Mouse (Mus musculus): ENCODE measurements around the gene Cacnb4. TPM values are rescaled to one million over a fixed set of nuclear protein-coding genes. Genes with fewer than 3 reads are reported as not detected.

Gene Cacnb4
- 0.26 and 0.61 TPM in 2 replicates for polyA plus RNA-seq (2015; fragmentation: Nextera tagmentation; extraction: Ambion mirVana)

DNA sequence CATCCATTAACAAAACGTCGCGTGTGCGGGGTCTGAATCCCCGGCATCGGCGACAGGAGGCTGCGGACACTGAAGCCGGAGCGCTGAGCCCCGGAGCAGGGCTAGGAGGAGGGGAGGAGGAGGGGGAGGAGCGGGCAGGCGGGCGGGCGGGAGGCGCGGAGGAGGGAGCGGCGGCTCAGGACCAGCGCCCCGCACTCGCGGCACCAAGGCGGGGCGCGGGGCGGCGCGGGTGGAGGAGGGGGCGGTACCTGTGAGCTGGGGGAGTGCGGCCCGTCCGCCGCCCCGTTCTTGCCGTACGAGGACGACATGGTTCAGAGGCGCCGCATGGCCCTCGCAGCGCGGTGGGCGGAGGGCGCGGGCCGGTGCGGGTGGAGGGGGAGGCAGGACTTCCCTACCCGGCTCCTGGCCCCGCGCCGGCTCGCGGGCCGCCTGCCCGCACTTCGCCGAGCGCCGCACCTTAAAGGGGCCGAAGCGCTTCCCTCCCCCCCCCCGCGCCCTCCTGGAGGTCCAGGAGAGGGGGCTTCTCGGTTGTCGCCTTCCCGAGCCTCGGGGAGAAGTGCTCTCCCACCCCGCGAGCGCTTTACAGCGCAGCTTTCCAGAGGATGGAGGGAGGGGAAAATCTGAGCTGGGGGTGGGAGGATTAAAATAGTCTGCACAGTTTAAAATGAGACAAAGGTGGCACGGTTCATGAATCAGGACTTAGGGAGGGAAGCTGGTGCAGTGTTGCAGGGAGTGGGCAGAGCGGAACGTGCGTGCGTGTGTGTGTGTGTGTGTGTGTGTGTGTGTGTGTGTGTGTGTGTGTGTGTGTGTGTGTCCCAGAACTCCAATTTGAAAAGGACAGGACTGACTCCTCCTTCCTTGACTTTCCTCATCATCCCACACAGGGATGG lies at the start of gene Cacnb4:
Cacnb4 (minus strand) TSS at position 809 of the 890 bp plus-strand sequence.

DNA sequence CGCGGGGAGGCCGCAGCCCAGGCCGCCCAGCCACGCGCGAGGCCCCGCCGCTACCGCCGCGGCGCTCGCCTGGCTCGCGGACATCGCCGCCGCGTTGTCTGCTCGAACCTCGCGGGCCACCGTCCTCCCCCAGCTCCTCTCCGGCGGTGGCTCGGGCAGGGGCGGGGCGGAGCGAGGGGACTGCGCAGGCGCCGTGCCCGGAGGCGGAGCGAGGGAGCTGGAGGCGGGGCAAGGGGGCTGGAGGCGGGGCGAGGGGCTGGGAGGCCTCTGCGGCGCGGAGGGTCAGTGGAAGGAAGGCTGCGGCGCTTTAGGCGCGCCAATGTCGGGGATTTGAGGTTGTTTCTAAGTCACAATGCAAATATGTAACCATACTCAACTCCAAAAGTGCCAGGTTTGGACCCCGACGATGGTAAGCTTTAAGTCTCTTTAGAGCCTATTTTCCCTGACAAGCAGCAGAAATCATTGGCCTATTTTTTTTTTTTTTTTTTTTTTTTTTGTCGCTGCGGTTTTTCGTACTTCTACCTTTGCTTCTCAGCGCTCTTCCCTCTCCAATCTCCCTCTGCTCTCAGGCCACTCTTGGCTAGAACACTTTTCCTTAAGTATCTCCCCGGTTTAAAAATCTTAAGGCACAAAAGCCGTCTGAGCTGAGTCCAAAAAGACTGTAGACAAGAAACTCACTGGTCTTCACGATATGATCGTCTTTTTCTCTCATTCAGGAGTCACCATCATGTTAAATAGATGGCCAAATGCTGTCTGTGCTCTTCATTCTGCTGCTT lies 251.7 kb downstream of the Cacnb4 start, which contains the start of gene Arl5a:
Arl5a (minus strand) TSS at position 155 of the 776 bp plus-strand sequence.

GRCm38 (mm10) chr2:52378448-52378804 lies 298.2 kb downstream of the Cacnb4 start, which contains the start of gene Neb:
Gene Neb (minus strand): TSS chr2:52378474.

Other genes with a start within 250 kb of the Cacnb4 start
- gene Stam2, start 65.5 kb upstream of the Cacnb4 start, polyA plus RNA-seq (2015; fragmentation: Nextera tagmentation; extraction: Ambion mirVana): 9.1 and 12.7 TPM in 2 replicates
- gene Fmnl2, start 181.0 kb upstream of the Cacnb4 start, polyA plus RNA-seq (2015; fragmentation: Nextera tagmentation; extraction: Ambion mirVana): 1.7 and 2.4 TPM in 2 replicates